Mouse (Mus musculus): Measurements from ENCODE around the gene Gm8271.
"Not testable (repeated sequence)": the region's sequence is repeated elsewhere in the genome, so short reads cannot be mapped to it uniquely, and the experiment has no call there.

Gm8271 gene

GRCm38 (mm10) chr14:5185493-5185892 lies at the start of gene Gm8271:
TSS of gene Gm8271 (plus strand) at chr14:5185793.
- in situ Hi-C loops (cut with MboI, MseI): not testable (repeated sequence)

- in situ Hi-C loops (cut with MboI, MseI): not testable (repeated sequence)
These were observed 21.4 kb upstream of the Gm8271 start, which contains the start of gene Gm3317 for GRCm38 (mm10) chr14:5164235-5164634. TSS of gene Gm3317 (plus strand) at chr14:5164535.
